Mouse (Mus musculus): ENCODE data around the gene Ahnak.

DNA sequence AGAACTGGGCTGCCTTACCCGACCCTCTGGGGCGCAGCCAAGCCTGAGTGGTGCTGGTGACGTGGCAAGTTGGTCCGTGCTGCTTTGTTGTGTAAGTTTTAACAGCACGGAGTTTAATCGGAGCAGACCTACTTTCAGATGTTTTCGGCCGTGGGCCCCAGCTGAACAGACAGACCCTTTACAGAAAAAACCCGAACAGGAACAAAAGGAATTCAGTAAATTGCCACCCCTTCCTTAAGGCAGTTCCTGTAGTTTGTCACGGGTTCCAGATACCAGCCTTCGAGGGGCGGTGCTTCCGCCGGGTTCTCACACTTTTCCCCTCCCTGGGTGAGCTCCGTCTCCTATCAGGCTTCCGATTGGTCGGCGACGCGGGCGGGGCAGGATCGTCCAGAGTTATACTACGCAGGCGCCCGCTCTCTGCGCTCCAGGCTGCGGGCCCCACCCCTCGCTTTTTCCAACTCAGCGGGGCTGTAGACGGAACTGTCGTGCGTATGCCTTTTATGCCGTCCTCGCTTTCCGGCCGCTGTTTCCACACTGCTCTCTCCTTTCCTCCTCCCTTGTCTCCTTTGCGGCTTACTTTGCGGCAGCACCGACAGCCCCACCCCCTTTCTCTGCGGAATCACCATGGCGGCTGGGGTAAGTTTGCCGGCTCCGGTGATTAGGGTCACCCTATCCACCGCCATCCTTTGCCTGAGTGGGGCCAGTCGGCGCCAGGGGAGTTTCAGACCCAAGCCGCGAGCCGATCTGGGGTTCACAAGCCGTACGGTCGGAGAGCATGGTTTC, 22.3 kb upstream of the Ahnak start, which contains the start of gene Eef1g:
- TF ChIP-seq CTCF (IDR thresholded peaks at IDR 0.05; ENCODE audit: low read depth, low read length) (no peak), POLR2A (IDR thresholded peaks at IDR 0.05; ENCODE audit: extremely low read depth, insufficient read depth, low read length) (0 out of 2 replicates have a peak, but pooled peaks have one; percentile 49)
